Comparison of ENCODE assay signal across 14 mouse cellular contexts in genomic region chr11:22600370-22600769, GRCm38 (mm10).
"Had no signal": no experiment of that assay in that cellular context is flagged by ENCODE, and none has a peak within 500 bp of the region (broad histone marks: within the 10 kb centered on the region; RNA-seq: fewer than 3 reads in every experiment).

No protein-coding gene starts in this region.

- DNase-seq: kidney, adult 9 months; kidney, postnatal 14 days; kidney, postnatal 4 days; liver, postnatal 0 days; lung, embryonic 14.5 days; lung, postnatal 14 days; lung, postnatal 4 days; midbrain, embryonic 14.5 days; thymus, adult 18-20 months; thymus, postnatal 4 days had no signal

- H3K9me3 ChIP-seq: limb, embryonic 15.5 days had no signal

- ATAC-seq: liver, postnatal 0 days had no signal

- H3K27me3 ChIP-seq: limb, embryonic 15.5 days had no signal

- H3K36me3 ChIP-seq: limb, embryonic 15.5 days had no signal

- H3K9ac ChIP-seq: limb, embryonic 15.5 days; liver, embryonic 14.5 days; liver, postnatal 0 days; lung, embryonic 14.5 days had no signal

- H3K27ac ChIP-seq: limb, embryonic 15.5 days; liver, embryonic 14.5 days had no signal

- H3K4me2 ChIP-seq: limb, embryonic 15.5 days; liver, embryonic 11.5 days; lung, embryonic 14.5 days; midbrain, embryonic 11.5 days had no signal

- H3K4me3 ChIP-seq: limb, embryonic 15.5 days had no signal
